Mouse (Mus musculus) liver, embryonic 16.5 days (tissue): ENCODE results near the gene Fbxl18. TPM values are rescaled to one million over a fixed set of nuclear protein-coding genes. Genes with fewer than 3 reads are reported as not detected.

Experiments used
- ATAC-seq: fragments of 200-750 bp; cut with Nextera tagmentation; 2 replicates; pipeline ENCODE4 v1.8.0; 2017; ENCODE audit warnings: low read depth, mild to moderate bottlenecking, moderate number of reproducible peaks, moderate library complexity
- H3K27ac ChIP-seq: fragments of 300-500 bp; sonication (generic); 2 replicates; pipeline ENCODE4 v1.5.1; 2014; ENCODE audit warnings: mild to moderate bottlenecking, low read length
- H3K27me3 ChIP-seq: fragments of 300-500 bp; sonication (generic); 2 replicates; pipeline ENCODE4 v1.6.1; 2014; ENCODE audit warnings: low read depth, low read length, mixed read lengths; ENCODE audit not compliant: control insufficient read depth, insufficient read depth
- H3K36me3 ChIP-seq: fragments of 300-500 bp; sonication (generic); 2 replicates; pipeline ENCODE4 v1.6.1; 2014; ENCODE audit warnings: mild to moderate bottlenecking; ENCODE audit not compliant: control insufficient read depth, insufficient read depth
- H3K4me1 ChIP-seq: fragments of 300-500 bp; sonication (generic); 2 replicates; pipeline ENCODE4 v1.6.1; 2014; ENCODE audit warnings: low read depth, low read length, mixed read lengths; ENCODE audit not compliant: control insufficient read depth
- H3K4me2 ChIP-seq: fragments of 300-500 bp; sonication (generic); 2 replicates; pipeline ENCODE4 v1.6.1; 2014; ENCODE audit warnings: low read depth, low read length, mixed read lengths
- H3K4me3 ChIP-seq: fragments of 300-500 bp; sonication (generic); 2 replicates; pipeline ENCODE4 v1.5.1; 2014; ENCODE audit warnings: low read depth, mild to moderate bottlenecking, low read length
- H3K9ac ChIP-seq: fragments of 300-500 bp; sonication (generic); 2 replicates; pipeline ENCODE4 v1.6.1; 2014; ENCODE audit warnings: low read depth, low read length
- H3K9me3 ChIP-seq: fragments of 300-500 bp; sonication (generic); replicated peaks from 2 replicates; pipeline ENCODE4 v1.6.1; 2016; ENCODE audit warnings: low read length; ENCODE audit not compliant: control insufficient read depth
- WGBS: fragments of 180-500 bp; shearing (Covaris S2); extraction: QIAGEN DNeasy Blood & Tissue Kit; methylation state at CpG from one replicate; pipeline ENCODE4 v1.1.7; 2014; ENCODE audit not compliant: insufficient replicate concordance; 5-methylcytosine and 5-hydroxymethylcytosine counted together
- polyA plus RNA-seq: library from polyadenylated mRNA; unstranded; fragments of >200 nt; fragmentation: Nextera tagmentation; extraction: Ambion mirVana; gene quantifications from 2 replicates; pipeline ENCODE4 v1.2.1, GENCODE M21; 2015

Fbxl18 gene
- 2.7 TPM in 2 replicates for polyA plus RNA-seq

DNA sequence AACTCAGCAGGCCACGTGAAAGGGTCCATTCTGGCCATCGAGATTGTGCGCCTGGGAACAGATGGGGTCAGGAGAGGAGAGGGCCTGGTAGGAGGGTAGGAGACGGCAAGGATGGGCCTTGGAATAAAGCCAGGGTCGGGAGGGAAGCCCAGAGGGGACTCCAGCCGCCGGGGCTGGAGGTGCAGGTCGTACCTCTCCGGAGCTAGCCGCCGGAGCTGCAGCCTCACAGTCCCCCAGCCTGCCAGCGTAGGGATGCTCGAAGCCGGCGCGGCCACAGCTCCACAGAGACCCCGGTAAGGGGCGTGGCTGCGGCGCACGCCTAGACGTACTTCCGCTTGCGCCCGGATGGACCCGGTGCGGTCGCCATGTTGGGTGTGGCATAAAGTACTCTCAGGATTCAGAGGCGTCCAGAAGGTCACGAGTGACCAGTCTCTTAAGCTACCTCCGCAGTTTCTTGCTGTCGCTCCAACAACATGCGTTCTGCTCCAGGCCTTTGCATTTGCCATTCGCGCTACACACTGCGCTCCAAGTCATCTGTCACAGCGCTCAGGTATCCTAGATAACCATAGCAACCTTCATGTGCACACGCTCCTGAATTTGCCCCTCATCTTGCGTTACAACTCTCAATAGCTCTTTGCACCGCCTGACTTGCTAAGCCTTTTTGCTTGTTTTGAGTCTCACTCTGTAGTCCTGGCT, at the start of gene Fbxl18:
TSS of gene Fbxl18 (minus strand) at position 504 of the 696 bp plus-strand sequence.
- H3K4me3 ChIP-seq, result peak within 1 kb of the TSS; percentile 87
- H3K9me3 ChIP-seq, result no peaks in the 10 kb centered on the region
- WGBS, result under 1% methylated on average over 40 of the region's 40 CpGs
- peak within 1 kb of the TSS; percentile 96 for H3K4me2 ChIP-seq
- ATAC-seq, result peak; percentile 96
- no peaks in the 10 kb centered on the region for H3K27me3 ChIP-seq
- peaks cover 21% of the 10 kb centered on the region for H3K4me1 ChIP-seq
- peak within 1 kb of the TSS; percentile 86 for H3K9ac ChIP-seq
- H3K36me3 ChIP-seq, result peaks cover 3% of the 10 kb centered on the region
- peak within 1 kb of the TSS; percentile 62 for H3K27ac ChIP-seq

DNA sequence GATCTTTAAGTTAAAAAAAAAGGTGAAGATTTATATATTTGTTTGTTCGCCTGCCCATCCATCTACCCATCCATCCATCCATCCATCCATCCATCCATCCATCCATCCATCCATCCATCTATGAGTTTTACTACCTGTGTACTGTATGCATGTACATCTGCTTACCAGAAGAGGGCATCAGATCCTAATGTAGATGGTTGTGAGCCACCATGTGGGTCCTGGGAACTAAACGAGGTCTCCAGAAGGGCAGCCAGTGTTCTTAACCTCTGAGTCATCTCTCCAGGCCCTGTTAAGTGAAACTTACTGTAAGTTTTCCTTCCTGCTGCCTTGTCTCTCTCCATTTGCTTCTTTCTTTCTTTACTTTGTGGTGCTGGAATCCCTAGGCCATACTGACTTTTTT, 45.2 kb upstream of the Fbxl18 start:
- Histone ChIP-seq H3K36me3 (no peaks in the 10 kb centered on the region), H3K9me3 (no peaks in the 10 kb centered on the region), H3K4me3 (no peak overlapping the region), H3K27ac (no peak overlapping the region), H3K4me2 (no peak overlapping the region), H3K9ac (no peak overlapping the region), H3K4me1 (peaks cover 22% of the 10 kb centered on the region), H3K27me3 (no peaks in the 10 kb centered on the region)
- WGBS, result 39% methylated on average over 2 of the region's 2 CpGs
- ATAC-seq, result no peak

DNA sequence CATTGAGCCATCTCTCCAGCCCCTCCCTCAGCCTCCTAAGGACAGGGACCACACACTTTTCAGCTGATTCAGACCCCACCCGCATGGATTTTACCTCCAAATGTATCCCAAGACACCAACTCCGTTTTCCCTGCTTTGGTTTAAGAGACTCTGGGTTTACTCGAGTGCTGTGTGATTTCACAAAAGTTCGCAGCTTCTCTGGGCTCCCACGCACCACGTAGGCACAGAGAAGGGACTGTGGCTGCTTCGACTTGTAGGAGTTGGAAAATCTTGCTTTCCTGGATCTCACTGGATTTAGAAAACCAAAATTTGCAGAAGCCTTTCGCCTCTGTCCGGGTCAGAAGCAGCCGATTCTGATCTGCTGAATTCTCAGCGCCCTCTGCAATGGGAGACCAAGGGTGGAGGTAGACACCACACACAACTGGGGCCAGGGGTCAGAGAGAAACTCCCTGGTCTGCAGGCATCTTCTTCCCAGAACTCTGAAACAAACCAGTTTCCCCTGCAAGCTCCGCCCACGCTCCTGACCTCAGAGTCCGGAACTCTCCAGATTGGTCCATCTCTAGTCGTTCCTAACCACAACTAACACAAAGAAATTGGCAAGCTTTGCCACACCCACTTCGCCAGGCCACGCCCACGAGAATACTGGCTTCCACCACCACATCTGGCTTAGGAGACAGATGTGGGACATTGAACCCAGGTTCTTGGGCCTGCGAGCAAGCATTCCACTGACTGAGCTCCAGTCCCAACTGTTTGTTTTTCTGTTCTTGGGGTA, 42.9 kb upstream of the Fbxl18 start:
- Histone ChIP-seq H3K27ac (no peak overlapping the region), H3K4me3 (no peak overlapping the region), H3K9me3 (no peaks in the 10 kb centered on the region), H3K4me2 (peak overlapping the region; percentile 33), H3K36me3 (no peaks in the 10 kb centered on the region), H3K4me1 (peaks cover 22% of the 10 kb centered on the region), H3K9ac (0 out of 2 replicates have a peak overlapping the region, but pooled peaks have one; percentile 12), H3K27me3 (no peaks in the 10 kb centered on the region)
- ATAC-seq, result no peak
- WGBS, result 27% methylated on average over 19 of the region's 19 CpGs

DNA sequence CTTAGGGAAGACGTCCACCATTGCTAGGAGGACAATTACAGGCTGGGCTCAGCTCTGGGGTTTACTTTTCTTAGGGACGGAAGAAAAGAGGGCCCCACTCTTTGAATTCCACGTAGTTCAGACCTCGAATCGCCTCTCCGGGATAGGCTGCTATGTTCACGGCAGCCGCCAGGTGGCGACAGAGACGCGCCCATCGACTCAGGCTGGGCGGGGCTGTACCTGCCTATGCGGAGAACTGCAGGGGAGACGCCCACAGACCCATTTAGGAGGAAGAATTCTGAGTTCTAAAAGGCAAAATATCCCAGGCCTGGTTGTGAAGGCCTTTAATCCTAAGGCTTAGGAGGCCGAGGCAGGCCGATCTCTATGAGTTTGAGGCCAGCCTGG, 41.1 kb upstream of the Fbxl18 start:
- H3K27ac ChIP-seq, result peak overlapping the region; percentile 22; the same call in 1 of the 2 replicates
- peak overlapping the region; percentile 52 for H3K4me2 ChIP-seq
- ATAC-seq, result peak; percentile 52
- peak overlapping the region; percentile 52 for H3K9ac ChIP-seq
- peaks cover 31% of the 10 kb centered on the region for H3K4me1 ChIP-seq
- H3K36me3 ChIP-seq, result no peaks in the 10 kb centered on the region
- WGBS, result 3% methylated on average over 17 of the region's 17 CpGs
- no peaks in the 10 kb centered on the region for H3K27me3 ChIP-seq
- H3K9me3 ChIP-seq, result no peaks in the 10 kb centered on the region
- peak overlapping the region; percentile 38 for H3K4me3 ChIP-seq

DNA sequence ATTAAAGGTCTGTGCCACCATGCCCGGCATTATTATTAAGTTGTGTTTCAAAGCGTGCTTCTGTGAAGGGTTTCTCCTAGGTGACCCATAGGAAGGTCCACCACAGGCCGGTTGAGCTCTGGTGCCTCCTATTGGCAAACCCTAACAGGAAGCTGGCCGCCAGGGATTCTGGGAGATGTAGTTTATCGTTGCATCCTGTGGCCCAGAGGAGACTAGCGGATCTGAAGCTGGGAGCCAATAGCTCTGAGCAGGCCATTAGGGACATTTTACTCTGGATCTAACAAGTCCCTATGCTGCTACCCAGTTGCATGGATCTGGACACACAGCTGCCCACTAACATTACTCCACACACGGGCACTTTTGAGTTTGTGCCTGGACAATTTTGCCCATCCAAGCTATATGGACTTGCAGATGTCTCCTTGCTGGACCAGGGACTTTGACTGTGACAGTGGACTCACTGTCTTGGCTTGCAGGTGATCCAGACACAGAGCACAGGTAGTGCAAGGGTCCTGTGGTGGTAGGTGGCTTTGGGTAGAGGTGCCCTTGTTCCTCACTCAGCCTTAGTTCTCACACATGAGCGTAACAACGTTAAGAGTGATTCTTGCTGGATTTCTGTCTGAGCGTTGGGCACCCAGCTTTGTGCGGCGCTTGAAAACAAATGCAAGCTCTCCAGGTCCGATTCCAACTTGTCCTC, 40.6 kb upstream of the Fbxl18 start:
- peak overlapping the region; percentile 38 for H3K4me3 ChIP-seq
- peak overlapping the region; percentile 52 for H3K9ac ChIP-seq
- H3K4me2 ChIP-seq, result peak overlapping the region; percentile 52
- H3K27ac ChIP-seq, result peak overlapping the region; percentile 22; the same call in 1 of the 2 replicates
- peak; percentile 67 for ATAC-seq
- no peaks in the 10 kb centered on the region for H3K36me3 ChIP-seq
- H3K4me1 ChIP-seq, result peaks cover 33% of the 10 kb centered on the region
- WGBS, result 16% methylated on average over 13 of the region's 13 CpGs
- H3K9me3 ChIP-seq, result no peaks in the 10 kb centered on the region
- no peaks in the 10 kb centered on the region for H3K27me3 ChIP-seq

DNA sequence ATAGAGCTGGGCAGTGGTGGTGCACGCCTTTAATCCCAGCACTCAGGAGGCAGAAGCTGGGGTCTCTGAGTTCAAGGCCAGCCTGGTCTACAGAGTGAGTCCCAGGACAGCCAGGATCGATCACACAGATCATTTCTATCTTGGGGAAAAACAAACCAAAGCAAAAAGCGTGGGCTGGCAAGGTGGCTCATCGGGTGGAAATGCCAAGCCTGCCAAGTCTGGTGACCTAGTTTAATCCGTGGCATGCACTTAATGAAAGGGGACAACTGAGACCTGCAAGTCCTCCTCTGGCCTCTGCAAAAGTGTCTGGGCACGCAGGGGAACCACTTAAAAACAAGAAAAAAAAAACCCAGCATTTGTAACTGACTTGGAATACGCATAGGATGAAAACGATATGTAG, 37.5 kb upstream of the Fbxl18 start:
- H3K4me1 ChIP-seq, result peaks cover 39% of the 10 kb centered on the region
- 70% methylated on average over 8 of the region's 8 CpGs for WGBS
- H3K4me2 ChIP-seq, result no peak overlapping the region
- H3K4me3 ChIP-seq, result no peak overlapping the region
- H3K9me3 ChIP-seq, result no peaks in the 10 kb centered on the region
- no peak overlapping the region for H3K9ac ChIP-seq
- no peaks in the 10 kb centered on the region for H3K36me3 ChIP-seq
- H3K27ac ChIP-seq, result no peak overlapping the region
- no peak for ATAC-seq
- no peaks in the 10 kb centered on the region for H3K27me3 ChIP-seq

DNA sequence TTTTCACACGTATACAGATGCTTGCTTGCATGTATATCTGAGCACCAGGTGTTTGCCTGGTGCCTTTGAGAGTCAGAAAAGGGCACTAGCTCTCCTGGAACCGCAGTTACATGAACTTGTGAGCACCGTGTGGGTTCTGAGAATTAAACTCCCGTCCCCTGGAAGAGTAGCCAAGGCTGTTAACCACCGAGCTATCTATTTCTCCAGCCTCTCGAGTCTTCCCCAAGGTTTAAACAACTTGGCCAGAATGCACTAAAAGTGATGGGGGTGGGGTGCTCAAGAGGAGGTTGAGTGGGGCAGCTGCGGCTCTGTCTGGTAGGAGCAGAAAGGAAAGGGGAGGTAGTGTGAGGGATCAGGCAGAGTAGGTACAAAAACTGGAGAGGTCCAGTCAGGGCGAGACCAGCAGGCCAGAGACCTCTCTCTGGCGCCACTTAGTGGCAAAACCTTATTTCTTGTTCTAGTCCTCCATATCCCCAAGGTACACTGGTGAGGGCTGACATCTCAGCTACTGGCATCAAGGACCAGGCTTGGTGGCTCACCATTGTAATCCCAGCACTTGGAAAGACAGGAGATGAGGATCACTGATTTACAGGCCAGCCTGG, 37.0 kb upstream of the Fbxl18 start:
- peak overlapping the region; percentile 43 for H3K9ac ChIP-seq
- peak overlapping the region; percentile 27 for H3K4me3 ChIP-seq
- peak overlapping the region; percentile 60 for H3K27ac ChIP-seq
- no peaks in the 10 kb centered on the region for H3K9me3 ChIP-seq
- peaks cover 42% of the 10 kb centered on the region for H3K4me1 ChIP-seq
- WGBS, result 6% methylated on average over 9 of the region's 9 CpGs
- H3K27me3 ChIP-seq, result no peaks in the 10 kb centered on the region
- peak; percentile 69 for ATAC-seq
- no peaks in the 10 kb centered on the region for H3K36me3 ChIP-seq
- peak overlapping the region; percentile 54 for H3K4me2 ChIP-seq

GRCm38 (mm10) chr5:142931241-142931745, 36.1 kb upstream of the Fbxl18 start:
- Histone ChIP-seq H3K9me3 (no peaks in the 10 kb centered on the region), H3K4me3 (no peak overlapping the region), H3K27ac (peak overlapping the region; percentile 60), H3K4me2 (peak overlapping the region; percentile 54; the same call in 1 of the 2 replicates), H3K27me3 (no peaks in the 10 kb centered on the region), H3K4me1 (peaks cover 45% of the 10 kb centered on the region), H3K36me3 (no peaks in the 10 kb centered on the region), H3K9ac (peak overlapping the region; percentile 43)
- 85% methylated on average over 9 of the region's 9 CpGs for WGBS
- no peak for ATAC-seq
